Mouse (Mus musculus): ENCODE results near the gene Fem1b. TPM values are rescaled to one million over a fixed set of nuclear protein-coding genes. Genes with fewer than 3 reads are reported as not detected.
A peak's percentile ranks its signal among the peaks of the same experiment; 100 is the strongest.
"Not testable (repeated sequence)": the region's sequence is repeated elsewhere in the genome, so short reads cannot be mapped to it uniquely, and the experiment has no call there.

Gene Fem1b
- polyA plus RNA-seq, 1 experiment from 2014 or later, result 38.2 TPM

GRCm38 (mm10) chr9:62810543-62811515 is 905 bp downstream of the Fem1b start:
- under 1% methylated on average over 56 of the region's 58 CpGs for WGBS
- H3K27me3 ChIP-seq (ENCODE audit: control insufficient read depth, insufficient read depth, low read length), result no peaks in the 10 kb centered on the region
- peak overlapping the region; percentile 77 for H3K4me2 ChIP-seq (replicated peaks; ENCODE audit: low read depth, low read length)
- H3K4me1 ChIP-seq (ENCODE audit: control insufficient read depth, insufficient read depth, low read length), result peaks cover 8% of the 10 kb centered on the region
- ATAC-seq (ENCODE audit: low FRiP score, low TSS enrichment), result peak; percentile 67
- H3K9ac ChIP-seq (ENCODE audit: low read depth, low read length), result peak overlapping the region; percentile 97
- no peaks in the 10 kb centered on the region for H3K9me3 ChIP-seq (ENCODE audit: control insufficient read depth, low read length)
- H3K36me3 ChIP-seq (ENCODE audit: control insufficient read depth, insufficient read depth, low read length), result no peaks in the 10 kb centered on the region
- peak overlapping the region; percentile 95 for H3K27ac ChIP-seq (ENCODE audit: low read depth, low read length)
- H3K4me3 ChIP-seq (ENCODE audit: low read length), result peak overlapping the region; percentile 98

- H3K27me3 ChIP-seq (ENCODE audit: control insufficient read depth, insufficient read depth, low read length), result no peaks in the 10 kb centered on the region
- peak overlapping the region; percentile 97; the same call in 1 of the 2 replicates for H3K9ac ChIP-seq (ENCODE audit: low read depth, low read length)
- H3K4me1 ChIP-seq (ENCODE audit: control insufficient read depth, insufficient read depth, low read length), result peaks cover 8% of the 10 kb centered on the region
- no peak for ATAC-seq (ENCODE audit: low FRiP score, low TSS enrichment)
- H3K27ac ChIP-seq (ENCODE audit: low read depth, low read length), result no peak overlapping the region
- H3K4me2 ChIP-seq (replicated peaks; ENCODE audit: low read depth, low read length), result peak overlapping the region; percentile 77
- H3K4me3 ChIP-seq (ENCODE audit: low read length), result peak overlapping the region; percentile 98
- WGBS, result 16% methylated on average over 8 of the region's 8 CpGs
- no peaks in the 10 kb centered on the region for H3K36me3 ChIP-seq (ENCODE audit: control insufficient read depth, insufficient read depth, low read length)
- no peaks in the 10 kb centered on the region for H3K9me3 ChIP-seq (ENCODE audit: control insufficient read depth, low read length)
Observed at GRCm38 (mm10) chr9:62810095-62810494, 1.6 kb downstream of the Fem1b start.

DNA sequence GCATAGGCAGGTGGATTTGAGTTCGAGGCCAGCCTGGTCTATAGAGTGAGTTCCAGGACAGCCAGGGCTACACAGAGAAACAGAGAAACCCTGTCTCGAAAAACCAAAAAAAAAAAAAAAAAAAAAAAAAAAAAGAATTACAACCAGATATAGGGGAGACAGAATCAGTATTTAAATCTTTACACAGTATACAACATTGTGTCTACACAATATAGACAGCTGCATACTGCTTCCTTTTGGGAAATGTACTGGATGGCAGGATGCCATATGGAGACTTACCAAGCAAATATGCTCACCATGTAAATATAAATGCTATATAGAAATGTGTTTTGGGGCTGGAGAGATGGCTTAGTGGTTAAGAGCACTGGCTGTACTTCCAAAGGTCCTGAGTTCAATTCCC is 12.5 kb downstream of the Fem1b start:
- not testable (repeated sequence) for ATAC-seq (ENCODE audit: low FRiP score, low TSS enrichment); H3K9ac ChIP-seq (ENCODE audit: low read depth, low read length); H3K27ac ChIP-seq (ENCODE audit: low read depth, low read length); H3K4me3 ChIP-seq (ENCODE audit: low read length); H3K27me3 ChIP-seq (ENCODE audit: control insufficient read depth, insufficient read depth, low read length); H3K4me1 ChIP-seq (ENCODE audit: control insufficient read depth, insufficient read depth, low read length); H3K9me3 ChIP-seq (ENCODE audit: control insufficient read depth, low read length); H3K4me2 ChIP-seq (replicated peaks; ENCODE audit: low read depth, low read length)
- 87% methylated on average over 2 of the region's 2 CpGs for WGBS
- peaks cover 44% of the 10 kb centered on the region for H3K36me3 ChIP-seq (ENCODE audit: control insufficient read depth, insufficient read depth, low read length)

- H3K27me3 ChIP-seq (ENCODE audit: control insufficient read depth, insufficient read depth, low read length), result no peaks in the 10 kb centered on the region
- H3K9ac ChIP-seq (ENCODE audit: low read depth, low read length), result no peak overlapping the region
- 87% methylated on average over 12 of the region's 12 CpGs for WGBS
- no peak overlapping the region for H3K4me3 ChIP-seq (ENCODE audit: low read length)
- no peak overlapping the region for H3K27ac ChIP-seq (ENCODE audit: low read depth, low read length)
- peaks cover 13% of the 10 kb centered on the region; the same call in 1 of the 2 replicates for H3K36me3 ChIP-seq (ENCODE audit: control insufficient read depth, insufficient read depth, low read length)
- no peak overlapping the region for H3K4me2 ChIP-seq (replicated peaks; ENCODE audit: low read depth, low read length)
- H3K4me1 ChIP-seq (ENCODE audit: control insufficient read depth, insufficient read depth, low read length), result no peaks in the 10 kb centered on the region
- no peak for ATAC-seq (ENCODE audit: low FRiP score, low TSS enrichment)
- H3K9me3 ChIP-seq (ENCODE audit: control insufficient read depth, low read length), result no peaks in the 10 kb centered on the region
Observed at GRCm38 (mm10) chr9:62789856-62790255, 21.9 kb downstream of the Fem1b start.

DNA sequence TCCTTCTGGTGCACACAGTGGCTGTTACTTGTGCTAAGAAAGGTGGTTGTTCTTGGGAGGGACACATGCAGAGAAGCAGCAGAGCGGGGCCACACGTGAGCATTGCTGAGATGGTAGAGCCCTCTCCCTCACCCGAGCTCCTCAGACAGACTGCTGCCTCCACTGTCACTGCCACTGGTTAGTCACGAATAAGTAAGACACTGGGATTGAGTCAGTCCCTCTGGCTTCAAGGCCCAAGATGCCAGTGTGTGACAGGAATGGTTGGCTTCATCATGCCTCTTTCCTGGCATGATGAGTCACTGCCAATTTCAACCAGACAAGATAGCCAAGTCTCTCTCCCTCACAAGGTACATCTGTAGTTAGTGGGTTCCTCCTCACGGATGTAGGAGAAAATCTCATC is 25.0 kb downstream of the Fem1b start:
- no peaks in the 10 kb centered on the region for H3K27me3 ChIP-seq (ENCODE audit: control insufficient read depth, insufficient read depth, low read length)
- no peak overlapping the region for H3K27ac ChIP-seq (ENCODE audit: low read depth, low read length)
- no peak overlapping the region for H3K9ac ChIP-seq (ENCODE audit: low read depth, low read length)
- H3K36me3 ChIP-seq (ENCODE audit: control insufficient read depth, insufficient read depth, low read length), result no peaks in the 10 kb centered on the region
- H3K4me2 ChIP-seq (replicated peaks; ENCODE audit: low read depth, low read length), result no peak overlapping the region
- H3K4me3 ChIP-seq (ENCODE audit: low read length), result no peak overlapping the region
- no peaks in the 10 kb centered on the region for H3K9me3 ChIP-seq (ENCODE audit: control insufficient read depth, low read length)
- H3K4me1 ChIP-seq (ENCODE audit: control insufficient read depth, insufficient read depth, low read length), result peaks cover 13% of the 10 kb centered on the region
- WGBS, result 78% methylated on average over 5 of the region's 5 CpGs
- ATAC-seq (ENCODE audit: low FRiP score, low TSS enrichment), result no peak

GRCm38 (mm10) chr9:62784233-62784632 is 27.5 kb downstream of the Fem1b start:
- no peak overlapping the region for H3K9ac ChIP-seq (ENCODE audit: low read depth, low read length)
- H3K36me3 ChIP-seq (ENCODE audit: control insufficient read depth, insufficient read depth, low read length), result no peaks in the 10 kb centered on the region
- ATAC-seq (ENCODE audit: low FRiP score, low TSS enrichment), result no peak
- no peak overlapping the region for H3K4me3 ChIP-seq (ENCODE audit: low read length)
- WGBS, result 92% methylated on average over 2 of the region's 2 CpGs
- H3K4me2 ChIP-seq (replicated peaks; ENCODE audit: low read depth, low read length), result no peak overlapping the region
- H3K27me3 ChIP-seq (ENCODE audit: control insufficient read depth, insufficient read depth, low read length), result no peaks in the 10 kb centered on the region
- no peaks in the 10 kb centered on the region for H3K9me3 ChIP-seq (ENCODE audit: control insufficient read depth, low read length)
- H3K27ac ChIP-seq (ENCODE audit: low read depth, low read length), result no peak overlapping the region
- H3K4me1 ChIP-seq (ENCODE audit: control insufficient read depth, insufficient read depth, low read length), result peaks cover 18% of the 10 kb centered on the region

DNA sequence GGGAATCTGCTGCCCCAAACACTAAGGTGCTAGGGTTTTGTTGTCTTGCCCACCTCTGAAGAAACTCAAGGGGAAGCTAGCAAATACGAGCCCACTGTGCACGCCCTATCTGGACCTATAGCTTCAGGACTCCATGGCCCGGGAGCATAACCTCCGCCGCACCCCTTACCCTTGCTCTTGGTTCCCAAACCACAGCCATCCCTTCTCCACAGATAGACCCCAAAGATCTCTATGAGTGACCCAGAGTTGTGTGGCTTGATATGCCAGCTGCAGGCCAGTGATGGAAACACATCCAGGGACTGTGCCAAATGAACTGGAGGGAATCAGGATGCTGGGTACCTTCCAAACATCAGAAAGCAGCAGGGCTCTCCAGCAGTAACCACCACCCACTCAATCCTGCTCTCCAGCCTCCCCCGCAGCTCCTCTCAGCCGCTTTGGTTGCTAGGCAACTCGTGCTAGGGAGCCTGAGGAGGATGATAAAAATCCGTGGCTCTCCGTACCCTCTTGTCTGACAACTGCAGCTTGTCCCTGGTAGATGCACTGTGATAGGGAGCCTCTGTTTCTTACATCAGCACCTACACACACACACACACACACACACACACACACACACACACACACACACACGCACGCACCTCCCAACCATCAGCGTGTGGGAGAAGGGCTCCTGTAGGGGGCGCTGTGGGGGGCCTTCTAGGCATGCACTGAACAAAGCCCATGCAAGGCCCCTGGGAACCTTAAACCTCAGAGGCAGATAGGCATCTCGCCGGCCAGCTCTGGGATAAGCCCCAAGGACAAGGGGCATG is 28.6 kb downstream of the Fem1b start:
- 37% methylated on average over 16 of the region's 16 CpGs for WGBS

DNA sequence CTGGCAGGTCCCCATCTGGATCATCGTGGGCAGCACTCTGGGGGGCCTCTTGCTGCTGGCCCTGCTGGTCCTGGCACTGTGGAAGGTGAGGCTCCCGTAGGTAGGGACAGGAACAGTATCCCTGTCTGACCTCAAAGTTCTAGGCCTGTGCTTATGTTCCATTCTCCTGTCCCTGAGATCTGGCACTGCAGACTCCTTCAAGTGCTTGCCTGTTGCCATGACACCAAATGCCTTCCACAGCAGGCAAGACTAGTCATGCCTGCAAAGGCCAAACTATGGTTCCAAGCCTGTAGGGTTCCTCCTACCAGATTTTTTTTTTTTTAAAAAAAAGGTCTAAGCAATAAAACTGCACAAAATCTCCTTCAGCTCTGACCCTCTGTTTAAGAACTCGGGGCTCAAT is 29.8 kb downstream of the Fem1b start:
- Histone ChIP-seq H3K4me1 (ENCODE audit: control insufficient read depth, insufficient read depth, low read length) (peaks cover 18% of the 10 kb centered on the region), H3K27me3 (ENCODE audit: control insufficient read depth, insufficient read depth, low read length) (no peaks in the 10 kb centered on the region), H3K9ac (ENCODE audit: low read depth, low read length) (no peak overlapping the region), H3K4me2 (replicated peaks; ENCODE audit: low read depth, low read length) (no peak overlapping the region), H3K27ac (ENCODE audit: low read depth, low read length) (no peak overlapping the region), H3K9me3 (ENCODE audit: control insufficient read depth, low read length) (no peaks in the 10 kb centered on the region), H3K36me3 (ENCODE audit: control insufficient read depth, insufficient read depth, low read length) (no peaks in the 10 kb centered on the region), H3K4me3 (ENCODE audit: low read length) (no peak overlapping the region)
- 47% methylated on average over 3 of the region's 3 CpGs for WGBS
- peak; percentile 50; the same call in 1 of the 2 replicates for ATAC-seq (ENCODE audit: low FRiP score, low TSS enrichment)

More for the DNA sequence above, 28.6 kb downstream of the Fem1b start:
- ATAC-seq (ENCODE audit: low FRiP score, low TSS enrichment), result peak; percentile 30; the same call in 1 of the 2 replicates
- no peaks in the 10 kb centered on the region for H3K27me3 ChIP-seq (ENCODE audit: control insufficient read depth, insufficient read depth, low read length)
- no peak overlapping the region for H3K4me3 ChIP-seq (ENCODE audit: low read length)
- peaks cover 18% of the 10 kb centered on the region for H3K4me1 ChIP-seq (ENCODE audit: control insufficient read depth, insufficient read depth, low read length)
- H3K27ac ChIP-seq (ENCODE audit: low read depth, low read length), result no peak overlapping the region
- H3K4me2 ChIP-seq (replicated peaks; ENCODE audit: low read depth, low read length), result peak overlapping the region; percentile 4; the same call in 1 of the 2 replicates
- no peaks in the 10 kb centered on the region for H3K36me3 ChIP-seq (ENCODE audit: control insufficient read depth, insufficient read depth, low read length)
- no peaks in the 10 kb centered on the region for H3K9me3 ChIP-seq (ENCODE audit: control insufficient read depth, low read length)
- no peak overlapping the region for H3K9ac ChIP-seq (ENCODE audit: low read depth, low read length)
